Mouse (Mus musculus): ENCODE data around the gene Lrrc25. TPM values are rescaled to one million over a fixed set of nuclear protein-coding genes. Genes with fewer than 3 reads are reported as not detected.
A peak's percentile ranks its signal among the peaks of the same experiment; 100 is the strongest.

The Lrrc25 gene
- total RNA-seq, 4 experiments from 2014 or later, result 1.4 to 2.3 (median 1.8) TPM

GRCm38 (mm10) chr8:70599507-70600290, 16.3 kb upstream of the Lrrc25 start:
- DNase-seq (ENCODE audit: low spot score), result no peak

GRCm38 (mm10) chr8:70600473-70601270, 15.3 kb upstream of the Lrrc25 start:
- DNase-seq (ENCODE audit: low spot score), result no peak

GRCm38 (mm10) chr8:70601271-70601649, 14.7 kb upstream of the Lrrc25 start:
- DNase-seq (ENCODE audit: low spot score), result no peak

- no peak for DNase-seq (ENCODE audit: low spot score)
Measured at GRCm38 (mm10) chr8:70602139-70602811, 13.7 kb upstream of the Lrrc25 start.

- no peak for DNase-seq (ENCODE audit: low spot score)
Measured at GRCm38 (mm10) chr8:70604558-70604957, 11.4 kb upstream of the Lrrc25 start.

- no peak for DNase-seq (ENCODE audit: low spot score)
Measured at GRCm38 (mm10) chr8:70605871-70606779, 9.8 kb upstream of the Lrrc25 start.

- DNase-seq (ENCODE audit: low spot score), result no peak
Measured at GRCm38 (mm10) chr8:70606780-70607602, 9.0 kb upstream of the Lrrc25 start.

- DNase-seq (ENCODE audit: low spot score), result no peak
Measured at GRCm38 (mm10) chr8:70607603-70607897, 8.4 kb upstream of the Lrrc25 start.

GRCm38 (mm10) chr8:70607898-70608748, 7.8 kb upstream of the Lrrc25 start:
- peak; percentile 58 for DNase-seq (ENCODE audit: low spot score)

GRCm38 (mm10) chr8:70608749-70609367, 7.1 kb upstream of the Lrrc25 start, which contains the start of gene Ssbp4:
Gene Ssbp4, minus strand, starts transcription at chr8:70608872.
- no peak for DNase-seq (ENCODE audit: low spot score)

- peak; percentile 89 for DNase-seq (ENCODE audit: low spot score)
Measured at GRCm38 (mm10) chr8:70609368-70609848, 6.5 kb upstream of the Lrrc25 start.

- DNase-seq (ENCODE audit: low spot score), result peak; percentile 93
Measured at GRCm38 (mm10) chr8:70609849-70610795, 5.8 kb upstream of the Lrrc25 start.

GRCm38 (mm10) chr8:70610796-70611771, 4.9 kb upstream of the Lrrc25 start:
- peak; percentile 89 for DNase-seq (ENCODE audit: low spot score)

- DNase-seq (ENCODE audit: low spot score), result peak; percentile 93
Measured at GRCm38 (mm10) chr8:70611849-70612248, 4.1 kb upstream of the Lrrc25 start.

GRCm38 (mm10) chr8:70613763-70614162, 2.2 kb upstream of the Lrrc25 start:
- no peak for DNase-seq (ENCODE audit: low spot score)

- no peak for DNase-seq (ENCODE audit: low spot score)
Measured at GRCm38 (mm10) chr8:70614469-70614868, 1.5 kb upstream of the Lrrc25 start.
